Mouse (Mus musculus) heart, postnatal 4 days (tissue): ENCODE measurements around the gene Zfp874a. TPM values are rescaled to one million over a fixed set of nuclear protein-coding genes. Genes with fewer than 3 reads are reported as not detected.
A peak's percentile ranks its signal among the peaks of the same experiment; 100 is the strongest.
"Not testable (repeated sequence)": the region's sequence is repeated elsewhere in the genome, so short reads cannot be mapped to it uniquely, and the experiment has no call there.

Experiments
- DNase-seq: peaks from one replicate; pipeline ENCODE4 v3.0.0; 2021
- total RNA-seq, 2 experiments: library from RNA; stranded (reverse); gene quantifications; 2 replicates each; pipeline ENCODE4 v1.2.3; 2021

Gene Zfp874a
- total RNA-seq, 2 experiments from 2014 or later = 2.4 to 2.7 TPM

DNA sequence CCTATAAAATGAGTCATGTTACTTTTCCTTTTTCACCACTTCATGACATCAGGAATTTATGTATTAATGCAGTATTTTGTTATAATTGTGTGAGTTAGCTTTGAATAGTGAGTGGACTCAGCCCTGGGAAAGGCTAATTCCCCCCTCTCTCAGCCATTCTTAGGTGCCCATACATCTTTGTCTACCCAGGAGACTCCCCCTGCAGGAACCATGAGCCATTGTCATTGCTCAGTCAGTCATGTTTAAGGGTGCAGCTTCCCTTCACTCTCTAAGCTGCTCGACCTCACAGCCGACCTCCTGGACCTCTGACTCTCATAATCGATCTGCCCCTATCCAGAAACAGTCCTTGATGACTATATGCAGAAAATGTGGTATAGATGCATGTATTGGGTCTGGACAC lies 75.2 kb downstream of the Zfp874a start:
- not testable (repeated sequence) for DNase-seq

DNA sequence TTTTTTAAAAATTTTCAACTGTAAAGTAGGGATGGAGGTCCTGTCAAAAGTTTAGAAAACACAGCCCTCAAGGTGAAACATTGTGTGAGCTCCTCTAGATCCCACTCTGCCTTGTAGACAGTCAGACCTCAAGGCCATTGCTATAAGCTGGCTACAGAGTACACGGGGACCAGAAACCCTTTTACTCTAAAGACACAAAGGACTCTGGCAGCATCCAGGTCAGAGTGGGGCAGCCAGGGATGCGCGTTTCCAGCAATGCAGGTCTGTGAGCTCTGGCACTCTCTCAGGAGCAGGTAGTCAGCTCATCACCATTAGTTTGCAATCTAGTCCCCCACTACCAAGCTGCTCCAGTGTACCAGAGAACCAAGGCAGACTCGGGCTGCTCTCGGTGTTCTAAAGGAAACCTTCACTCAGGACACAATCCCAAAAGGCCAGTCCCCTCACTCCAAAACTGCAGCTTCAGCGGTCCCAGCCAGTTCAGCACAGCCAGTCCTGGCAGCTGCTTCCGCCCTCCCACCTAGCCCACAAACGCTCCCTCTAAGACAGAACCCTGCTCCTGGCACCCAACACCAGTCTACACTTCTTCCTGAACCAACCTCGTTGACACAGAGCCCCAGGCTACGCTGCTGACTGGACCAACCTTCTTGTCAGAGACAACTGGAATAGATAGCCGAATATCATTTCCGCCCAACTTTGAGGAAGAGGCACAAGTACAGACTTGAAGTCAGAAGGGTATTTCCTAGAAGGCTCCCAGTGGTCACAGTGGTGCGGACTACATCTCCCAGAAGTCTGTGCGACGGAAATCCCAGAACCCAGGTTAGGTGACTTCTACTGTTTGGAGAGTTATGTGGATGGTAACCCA lies 76.1 kb downstream of the Zfp874a start, which contains the start of the genes Gm28041 and Zfp456:
Gene Gm28041 (minus strand): TSS at position 684 of the 862 bp plus-strand sequence.
Gene Zfp456 (minus strand): TSS at position 761 of the 862 bp plus-strand sequence.
- peak; percentile 58 for DNase-seq

Other genes with a start within 250 kb of the Zfp874a start
- gene Zfp458, start 173.2 kb downstream of the Zfp874a start, total RNA-seq = 1 to 10 TPM; 2.5 to 3.2 TPM
- 1 to 10 TPM; 2.7 to 3.7 TPM for gene Zfp457, start 145.1 kb downstream of the Zfp874a start, total RNA-seq
- 1 to 10 TPM; 2.4 to 2.6 TPM for gene Zfp595, start 119.1 kb downstream of the Zfp874a start, total RNA-seq
- gene Gm28044, start 91.1 kb downstream of the Zfp874a start, total RNA-seq = 1 to 10 TPM in 1 of 2 experiments, not detected in 1; 2.3 TPM
- gene Zfp953, start 91.0 kb downstream of the Zfp874a start, total RNA-seq = 1 to 10 TPM; 1.2 to 1.3 TPM
- 1 to 10 TPM in 1 of 2 experiments, under 1 TPM in 1; 0.47 to 1.2 TPM for gene Gm28041, start 75.9 kb downstream of the Zfp874a start, total RNA-seq
- 1 to 10 TPM in 1 of 2 experiments, under 1 TPM in 1; 0.81 to 1.2 TPM for gene Zfp456, start 75.8 kb downstream of the Zfp874a start, total RNA-seq
- 1 to 10 TPM; 2.2 to 3.5 TPM for gene Zfp429, start 51.8 kb downstream of the Zfp874a start, total RNA-seq
- under 1 TPM in 1 of 2 experiments, not detected in 1; 0.38 TPM for gene Zfp459, start 30.2 kb downstream of the Zfp874a start, total RNA-seq
- 1 to 10 TPM; 4.8 to 6.3 TPM for gene Zfp874b, start 32.6 kb upstream of the Zfp874a start, total RNA-seq
- 1 to 10 TPM; 4.3 to 4.8 TPM for gene Zfp58, start 48.9 kb upstream of the Zfp874a start, total RNA-seq
- gene Gm26965, start 74.5 kb upstream of the Zfp874a start, total RNA-seq = not detected
- gene Zfp87, start 74.6 kb upstream of the Zfp874a start, total RNA-seq = 10 to 100 TPM; 10.1 to 10.8 TPM
- 1 to 10 TPM; 5.3 to 5.6 TPM for gene Zfp748, start 102.2 kb upstream of the Zfp874a start, total RNA-seq
- gene Zfp729b, start 158.1 kb upstream of the Zfp874a start, total RNA-seq = 1 to 10 TPM; 4.1 to 4.7 TPM
- gene Gm49345, start 186.1 kb upstream of the Zfp874a start, total RNA-seq = 1 to 10 TPM in 1 of 2 experiments, under 1 TPM in 1; 0.72 to 1.9 TPM
- gene Zfp729a, start 186.2 kb upstream of the Zfp874a start, total RNA-seq = 1 to 10 TPM; 3.7 to 3.8 TPM
- gene Zfp738, start 235.4 kb upstream of the Zfp874a start, total RNA-seq = 1 to 10 TPM; 7.5 to 8.2 TPM